Mouse (Mus musculus) hindbrain, postnatal 0 days (tissue): ENCODE measurements at regions not wholly inside any gene's neighbourhood (a gene's known extent, or its start where the extent isn't known, plus 50 kb on each side); places are given as distances from the start of the nearest gene placed in this dataset.

Source experiments
- ATAC-seq: fragments of 200-750 bp; cut with Nextera tagmentation; 2 replicates; pipeline ENCODE4 v1.8.0; 2017; ENCODE audit warnings: mild to moderate bottlenecking, moderate TSS enrichment, moderate library complexity
- DNase-seq: peaks from one replicate; pipeline ENCODE4 v3.0.0-alpha.2; 2015; ENCODE audit warnings: low spot score
- H3K27ac ChIP-seq: fragments of 300-500 bp; sonication (generic); 2 replicates; pipeline ENCODE4 v1.5.1; 2014; ENCODE audit warnings: mild to moderate bottlenecking
- H3K27me3 ChIP-seq: fragments of 300-500 bp; sonication (generic); 2 replicates; pipeline ENCODE4 v1.6.1; 2014; ENCODE audit warnings: low read length, mixed read lengths; ENCODE audit not compliant: insufficient read depth
- H3K36me3 ChIP-seq: fragments of 300-500 bp; sonication (generic); 2 replicates; pipeline ENCODE4 v1.6.1; 2014; ENCODE audit warnings: low read length, mixed read lengths; ENCODE audit not compliant: insufficient read depth
- H3K4me1 ChIP-seq: fragments of 300-500 bp; sonication (generic); 2 replicates; pipeline ENCODE4 v1.6.1; 2014; ENCODE audit warnings: antibody characterized with exemption, low read length, mixed read lengths; ENCODE audit not compliant: insufficient read depth
- H3K4me2 ChIP-seq: fragments of 300-500 bp; sonication (generic); 2 replicates; pipeline ENCODE4 v1.6.1; 2014; ENCODE audit warnings: low read depth, mild to moderate bottlenecking, low read length, moderate library complexity, mixed read lengths
- H3K4me3 ChIP-seq: fragments of 300-500 bp; sonication (generic); 2 replicates; pipeline ENCODE4 v1.5.1; 2014; ENCODE audit warnings: low read length
- H3K9ac ChIP-seq: fragments of 300-500 bp; sonication (generic); replicated peaks from 2 replicates; pipeline ENCODE4 v1.6.1; 2014; ENCODE audit warnings: mild to moderate bottlenecking, low read length, moderate library complexity, mixed read lengths
- H3K9me3 ChIP-seq: fragments of 300-500 bp; sonication (generic); 2 replicates; pipeline ENCODE4 v1.6.1; 2016; ENCODE audit warnings: low read length, mixed read lengths
- CTCF ChIP-seq: IDR thresholded peaks from 2 replicates; pipeline ENCODE4 v1.5.1; 2016; ENCODE audit warnings: antibody characterized with exemption, control low read depth, low read depth
- WGBS: fragments of 180-500 bp; shearing (Covaris S2); extraction: QIAGEN DNeasy Blood & Tissue Kit; methylation state at CpG from one replicate; pipeline ENCODE4 v1.1.7; 2014; 5-methylcytosine and 5-hydroxymethylcytosine counted together

GRCm38 (mm10) chr11:79771431-79771830 is 180.4 kb downstream of the Rab11fip4 start:
- no peak overlapping the region for H3K27ac ChIP-seq
- no peak overlapping the region for H3K4me2 ChIP-seq
- H3K4me3 ChIP-seq = no peak overlapping the region
- TF ChIP-seq CTCF = no peak
- H3K4me1 ChIP-seq = no peaks in the 10 kb centered on the region
- no peaks in the 10 kb centered on the region for H3K36me3 ChIP-seq
- no peaks in the 10 kb centered on the region for H3K9me3 ChIP-seq
- no peak overlapping the region for H3K9ac ChIP-seq
- ATAC-seq (no peak), DNase-seq (no peak)
- 41% methylated on average over 3 of the region's 3 CpGs for WGBS
- H3K27me3 ChIP-seq = no peaks in the 10 kb centered on the region

- Histone ChIP-seq H3K27ac (no peak overlapping the region), H3K4me3 (no peak overlapping the region), H3K9me3 (no peaks in the 10 kb centered on the region), H3K9ac (no peak overlapping the region), H3K36me3 (no peaks in the 10 kb centered on the region), H3K4me1 (no peaks in the 10 kb centered on the region), H3K4me2 (no peak overlapping the region), H3K27me3 (no peaks in the 10 kb centered on the region)
- no peak for DNase-seq
- no peak for TF ChIP-seq CTCF
- 96% methylated on average over 5 of the region's 5 CpGs for WGBS
- ATAC-seq = no peak
These were observed 176.1 kb downstream of the Rab11fip4 start for GRCm38 (mm10) chr11:79767111-79767510.

GRCm38 (mm10) chr11:79766036-79766435 is 175.0 kb downstream of the Rab11fip4 start:
- H3K4me3 ChIP-seq = no peak overlapping the region
- H3K36me3 ChIP-seq = no peaks in the 10 kb centered on the region
- no peaks in the 10 kb centered on the region for H3K27me3 ChIP-seq
- H3K9me3 ChIP-seq = no peaks in the 10 kb centered on the region
- no peak overlapping the region for H3K4me2 ChIP-seq
- no peak overlapping the region for H3K9ac ChIP-seq
- H3K27ac ChIP-seq = no peak overlapping the region
- WGBS = 88% methylated on average over 2 of the region's 2 CpGs
- no peak for ATAC-seq
- no peak for TF ChIP-seq CTCF
- no peaks in the 10 kb centered on the region for H3K4me1 ChIP-seq
- DNase-seq = no peak

GRCm38 (mm10) chr11:79765396-79765795 is 174.4 kb downstream of the Rab11fip4 start:
- Histone ChIP-seq H3K9me3 (no peaks in the 10 kb centered on the region), H3K27me3 (no peaks in the 10 kb centered on the region), H3K4me2 (no peak overlapping the region), H3K4me3 (no peak overlapping the region), H3K27ac (no peak overlapping the region), H3K4me1 (no peaks in the 10 kb centered on the region), H3K36me3 (no peaks in the 10 kb centered on the region), H3K9ac (no peak overlapping the region)
- DNase-seq (no peak), ATAC-seq (no peak)
- 53% methylated on average over 2 of the region's 2 CpGs for WGBS
- TF ChIP-seq CTCF = no peak

GRCm38 (mm10) chr11:79764026-79764425 is 173.0 kb downstream of the Rab11fip4 start:
- DNase-seq = no peak
- no peaks in the 10 kb centered on the region for H3K27me3 ChIP-seq
- H3K4me3 ChIP-seq = no peak overlapping the region
- no peak overlapping the region for H3K27ac ChIP-seq
- H3K9me3 ChIP-seq = no peaks in the 10 kb centered on the region
- H3K9ac ChIP-seq = no peak overlapping the region
- H3K4me2 ChIP-seq = no peak overlapping the region
- H3K4me1 ChIP-seq = no peaks in the 10 kb centered on the region
- WGBS = 86% methylated on average over 6 of the region's 6 CpGs
- no peak for TF ChIP-seq CTCF
- no peak for ATAC-seq
- no peaks in the 10 kb centered on the region for H3K36me3 ChIP-seq

GRCm38 (mm10) chr11:79762654-79763053 is 171.6 kb downstream of the Rab11fip4 start:
- H3K4me3 ChIP-seq = no peak overlapping the region
- 98% methylated on average over 2 of the region's 2 CpGs for WGBS
- H3K4me1 ChIP-seq = no peaks in the 10 kb centered on the region
- H3K27ac ChIP-seq = no peak overlapping the region
- H3K4me2 ChIP-seq = no peak overlapping the region
- ATAC-seq (no peak), DNase-seq (no peak)
- H3K9me3 ChIP-seq = no peaks in the 10 kb centered on the region
- no peaks in the 10 kb centered on the region for H3K27me3 ChIP-seq
- H3K9ac ChIP-seq = no peak overlapping the region
- TF ChIP-seq CTCF = no peak
- H3K36me3 ChIP-seq = no peaks in the 10 kb centered on the region

- TF ChIP-seq CTCF = no peak
- no peak for DNase-seq
- H3K27ac ChIP-seq = no peak overlapping the region
- WGBS = 50% methylated on average over 2 of the region's 2 CpGs
- H3K9ac ChIP-seq = no peak overlapping the region
- H3K27me3 ChIP-seq = no peaks in the 10 kb centered on the region
- ATAC-seq = no peak
- no peaks in the 10 kb centered on the region for H3K4me1 ChIP-seq
- no peaks in the 10 kb centered on the region for H3K36me3 ChIP-seq
- no peak overlapping the region for H3K4me2 ChIP-seq
- no peak overlapping the region for H3K4me3 ChIP-seq
- H3K9me3 ChIP-seq = no peaks in the 10 kb centered on the region
These were observed 171.0 kb downstream of the Rab11fip4 start for GRCm38 (mm10) chr11:79762027-79762426.
